Mouse (Mus musculus) kidney, adult 2 months (tissue): Measurements from ENCODE around the gene Eif1ad.

ENCODE experiments used
- CTCF ChIP-seq: fragments of 200-500 bp; conservative IDR thresholded peaks from 2 replicates; pipeline ENCODE4 v1.5.1; 2011; ENCODE audit warnings: low read depth, mild to moderate bottlenecking, control low read depth, low read length, moderate library complexity, mixed read lengths; ENCODE audit not compliant: insufficient read depth, insufficient read length
- POLR2A ChIP-seq: fragments of 200-500 bp; IDR thresholded peaks from one replicate; pipeline ENCODE4 v1.6.1; 2011; ENCODE audit warnings: low read depth, low read length, control low read depth

- TF ChIP-seq CTCF, result no peak
- no peak for TF ChIP-seq POLR2A
These were observed 38.6 kb upstream of the Eif1ad start for GRCm38 (mm10) chr19:5327970-5328369.
